Mouse (Mus musculus) cerebral cortex, adult 2 months (tissue): ENCODE data around the gene Olfr273.

Experiments used
- WGBS: fragments of 180-500 bp; shearing (Covaris S2); methylation state at CpG from one replicate; pipeline ENCODE4 v1.1.7; 2018; 5-methylcytosine and 5-hydroxymethylcytosine counted together

Gene Olfr273

GRCm38 (mm10) chr4:52859136-52859535 is at the start of gene Olfr273:
TSS of gene Olfr273 (minus strand) at chr4:52859236.
- 71% methylated on average over 1 of the region's 1 CpGs for WGBS

- WGBS = 60% methylated on average over 9 of the region's 9 CpGs
Measured at GRCm38 (mm10) chr4:52864156-52864555, 5.1 kb upstream of the Olfr273 start.

- 73% methylated on average over 5 of the region's 5 CpGs for WGBS
Measured at GRCm38 (mm10) chr4:52849672-52850071, 9.4 kb downstream of the Olfr273 start.

- 41% methylated on average over 4 of the region's 4 CpGs for WGBS
Measured at GRCm38 (mm10) chr4:52849039-52849635, 9.9 kb downstream of the Olfr273 start.

- 64% methylated on average over 1 of the region's 1 CpGs for WGBS
Measured at GRCm38 (mm10) chr4:52845411-52845810, 13.6 kb downstream of the Olfr273 start.

- WGBS = 89% methylated on average over 11 of the region's 11 CpGs
Measured at GRCm38 (mm10) chr4:52821375-52821774, 37.7 kb downstream of the Olfr273 start.

- 85% methylated on average over 2 of the region's 2 CpGs for WGBS
Measured at GRCm38 (mm10) chr4:52814304-52814703, 44.7 kb downstream of the Olfr273 start, which contains the start of gene Olfr275. TSS of gene Olfr275 (plus strand) at chr4:52814604.

GRCm38 (mm10) chr4:52811871-52812270 is 47.2 kb downstream of the Olfr273 start:
- WGBS = 28% methylated on average over 2 of the region's 2 CpGs
